Mouse (Mus musculus) ES-E14 (cell line): ENCODE measurements around the gene Dsn1.

ENCODE experiments used
- CHD2 ChIP-seq: IDR thresholded peaks from 2 replicates; pipeline ENCODE4 v1.6.1; 2014; ENCODE audit warnings: mild to moderate bottlenecking, low read depth, low read length, inconsistent platforms
- HCFC1 ChIP-seq: IDR thresholded peaks from 2 replicates; pipeline ENCODE4 v1.6.1; 2012; ENCODE audit warnings: low read length, inconsistent platforms, borderline replicate concordance; ENCODE audit not compliant: insufficient read depth
- ZC3H11A ChIP-seq: IDR thresholded peaks from 2 replicates; pipeline ENCODE4 v1.6.1; 2012; ENCODE audit warnings: low read depth, mild to moderate bottlenecking, inconsistent platforms, low read length, borderline replicate concordance

DNA sequence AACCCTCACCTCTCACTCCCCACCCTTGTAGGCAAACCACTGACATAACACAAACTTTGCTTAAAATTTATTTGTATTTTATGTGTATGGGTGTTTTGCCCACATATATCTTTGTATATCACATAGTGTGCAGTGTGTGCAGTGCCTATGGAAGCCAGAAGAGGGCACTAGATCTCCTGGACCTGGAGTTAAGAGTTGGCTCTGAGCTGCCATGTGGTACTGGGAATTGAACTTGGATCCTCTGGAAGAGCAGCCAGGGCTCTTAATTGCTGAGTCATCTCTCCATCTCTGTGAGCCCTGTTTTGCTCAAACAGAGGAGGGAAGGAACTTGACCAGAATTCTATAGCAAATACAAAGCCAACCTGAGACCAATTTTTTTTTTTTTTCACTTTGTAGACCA lies 37.0 kb upstream of the Dsn1 start:
- TF ChIP-seq HCFC1 (no peak), CHD2 (no peak), ZC3H11A (0 out of 2 replicates have a peak, but pooled peaks have one; percentile 2)
